Mouse (Mus musculus) spleen, adult 12 weeks (tissue): ENCODE measurements around the gene Aup1.
A peak's percentile ranks its signal among the peaks of the same experiment; 100 is the strongest.

Experiments used
- DNase-seq: peaks from one replicate; pipeline ENCODE4 v3.0.0; 2022; ENCODE audit warnings: low spot score

Aup1 gene

GRCm38 (mm10) chr6:83031111-83031510 is 23.2 kb upstream of the Aup1 start:
- no peak for DNase-seq

DNA sequence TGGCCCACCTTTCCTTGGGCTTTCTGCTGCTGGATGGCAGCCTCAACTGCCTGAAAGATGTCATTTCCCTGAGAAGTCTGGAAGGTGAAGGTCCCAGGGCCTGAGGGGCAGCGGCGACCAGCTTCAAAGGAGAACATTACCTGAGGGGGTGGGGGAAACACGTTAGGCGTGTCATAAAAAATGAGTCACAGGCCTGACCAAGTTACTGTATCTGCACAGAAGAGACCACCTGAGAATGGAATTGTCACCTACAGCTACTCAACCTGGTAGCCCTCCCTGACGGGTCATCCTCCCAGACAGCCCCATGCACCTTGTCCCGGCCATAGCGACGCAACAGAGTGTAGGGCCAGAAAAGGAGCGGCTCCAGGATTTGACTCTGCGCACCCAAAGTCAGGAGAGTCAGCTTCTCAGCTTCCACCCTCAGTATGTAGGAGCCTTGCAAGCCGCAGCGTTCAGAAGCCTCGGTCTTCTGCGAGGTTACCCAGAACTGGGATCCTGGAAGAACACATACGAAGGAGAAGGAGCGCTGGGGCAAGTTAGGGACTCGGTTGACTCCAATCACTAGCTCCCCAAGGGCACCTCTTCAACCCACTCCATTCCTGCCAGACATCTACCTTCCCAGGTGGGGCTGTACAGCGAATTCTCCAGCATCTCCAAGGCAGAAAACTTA is 22.3 kb upstream of the Aup1 start:
- DNase-seq = no peak

DNA sequence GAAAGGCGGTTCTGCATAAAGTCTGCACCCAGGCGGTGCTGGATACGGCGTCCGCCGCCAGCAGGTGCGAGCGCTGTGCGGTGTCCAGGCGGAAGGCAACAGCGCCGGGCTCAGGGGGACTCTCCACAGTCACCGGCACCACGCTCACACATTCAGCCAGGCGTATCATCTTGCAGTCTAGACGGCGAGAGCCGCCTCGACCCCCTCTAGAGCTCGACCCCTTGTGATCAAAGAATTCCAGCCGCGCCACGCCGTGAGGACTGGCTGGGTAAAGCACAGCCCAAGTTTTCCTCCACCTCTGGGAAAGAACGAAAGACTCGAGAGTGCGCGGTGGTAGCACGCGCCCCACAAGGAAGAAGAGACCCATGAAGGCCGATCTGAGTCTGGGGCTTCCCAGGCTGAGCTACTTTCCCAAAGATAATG is 21.5 kb upstream of the Aup1 start:
- peak; percentile 46 for DNase-seq

DNA sequence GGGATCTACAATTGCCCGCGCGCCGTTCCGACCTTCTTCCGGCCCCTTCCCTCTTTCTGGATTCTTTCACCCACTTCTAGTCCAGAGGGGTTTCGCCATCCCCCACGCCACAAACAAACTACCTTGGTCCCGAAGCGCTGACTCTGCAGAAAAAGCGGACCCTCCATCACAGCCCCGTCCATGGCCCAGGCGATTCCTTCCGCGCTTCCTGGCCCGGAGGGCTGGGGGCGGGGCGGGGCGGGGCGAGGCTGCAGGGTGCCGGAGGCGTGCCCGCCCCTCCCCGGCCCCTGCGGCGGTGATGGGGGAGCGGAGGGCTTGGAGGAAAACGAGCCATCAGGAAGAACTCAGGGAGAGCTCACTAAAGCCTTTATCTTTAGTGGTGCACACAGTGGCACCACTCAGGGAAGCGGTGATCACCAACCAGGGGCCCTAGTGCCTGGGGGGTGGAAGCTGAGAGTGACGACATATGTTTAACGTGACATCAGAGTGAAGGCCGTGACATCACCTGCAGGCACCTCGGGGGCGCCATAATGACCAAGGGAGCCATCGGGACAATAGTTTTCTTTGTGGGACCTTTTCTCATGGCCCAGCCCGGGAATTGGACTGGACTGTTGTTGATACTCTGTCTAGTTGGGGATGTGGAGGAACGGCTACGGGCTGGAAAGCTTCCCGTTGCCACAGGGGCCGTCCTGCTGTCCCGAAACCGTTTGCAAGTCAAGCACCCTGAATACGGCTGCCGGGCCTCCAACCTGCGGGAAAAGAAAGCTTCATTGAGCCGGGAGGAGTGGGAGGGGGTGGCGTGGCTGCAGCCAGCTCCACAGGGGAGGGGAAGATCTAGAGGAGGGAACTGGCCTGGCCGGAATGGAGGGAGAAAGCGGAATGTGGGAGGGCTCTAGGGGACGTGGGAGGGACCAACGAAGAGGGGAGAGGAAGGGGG is 20.8 kb upstream of the Aup1 start, which contains the start of the genes Dok1 and Loxl3:
Gene Dok1 (minus strand): TSS at position 223 of the 937 bp plus-strand sequence.
Gene Loxl3 (plus strand): TSS at position 925 of the 937 bp plus-strand sequence.
- peak; percentile 72 for DNase-seq

GRCm38 (mm10) chr6:83034463-83035055 is 19.8 kb upstream of the Aup1 start:
- no peak for DNase-seq

DNA sequence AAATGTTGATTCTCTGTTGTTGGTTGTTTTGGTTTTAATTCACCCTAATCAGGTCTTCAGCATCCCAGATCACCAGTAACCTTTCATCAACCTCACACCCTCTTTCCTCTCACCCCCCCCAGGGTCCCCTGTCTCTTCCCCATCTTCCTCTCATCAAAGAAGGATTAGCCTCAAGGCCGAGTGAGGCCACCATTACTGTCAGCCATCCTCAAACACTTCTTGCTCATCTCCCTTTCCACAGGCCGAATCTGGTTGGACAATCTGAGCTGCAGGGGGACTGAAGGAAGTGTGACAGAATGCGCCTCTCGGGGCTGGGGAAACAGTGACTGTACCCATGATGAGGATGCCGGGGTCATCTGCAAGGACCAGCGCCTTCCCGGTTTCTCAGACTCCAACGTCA is 17.1 kb upstream of the Aup1 start:
- DNase-seq = no peak

DNA sequence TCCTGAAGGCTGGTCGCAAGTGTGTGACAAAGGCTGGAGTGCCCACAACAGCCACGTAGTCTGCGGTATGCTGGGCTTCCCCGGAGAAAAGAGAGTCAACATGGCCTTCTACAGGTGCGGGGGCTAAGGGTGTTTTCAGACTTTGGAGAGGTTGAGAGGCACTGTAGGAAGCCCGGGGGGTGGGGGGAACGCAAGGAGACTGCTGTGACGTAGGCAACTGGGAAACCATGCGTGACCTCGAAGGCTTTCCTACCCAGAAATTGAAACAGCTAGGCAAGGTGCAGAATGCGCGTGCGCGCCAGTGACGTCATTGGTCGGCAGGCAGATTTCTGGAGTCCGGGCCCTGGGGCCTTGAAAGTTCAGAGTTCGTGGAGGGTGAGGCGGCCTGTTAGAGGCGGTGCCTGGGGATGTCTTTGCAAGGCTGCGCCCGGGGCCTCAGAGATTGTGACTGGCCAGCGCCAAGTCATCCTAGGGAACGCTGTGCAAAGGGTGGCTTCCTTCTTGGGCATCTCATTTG is 15.8 kb upstream of the Aup1 start:
- DNase-seq = peak; percentile 94

DNA sequence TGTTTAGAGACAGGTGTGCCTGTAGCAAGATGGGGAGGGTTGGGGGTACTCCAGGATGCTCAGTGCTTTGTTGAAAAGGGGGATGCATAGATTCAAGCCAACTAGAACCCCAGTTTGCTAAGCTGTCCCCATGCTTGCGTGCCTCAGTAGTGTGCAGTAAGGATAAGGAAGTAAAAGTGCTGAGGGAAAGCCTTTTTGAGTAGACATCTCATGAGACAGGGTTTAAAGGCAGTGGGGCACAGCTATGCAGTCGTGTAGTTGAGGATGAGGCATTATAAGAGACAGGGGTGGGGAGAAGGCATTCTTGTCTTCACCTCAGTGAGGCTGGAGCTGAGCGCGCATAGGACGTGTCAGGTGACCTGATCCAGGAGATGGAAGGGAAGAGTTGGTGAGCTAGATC is 13.7 kb upstream of the Aup1 start:
- no peak for DNase-seq

GRCm38 (mm10) chr6:83043561-83043960 is 10.8 kb upstream of the Aup1 start:
- DNase-seq = no peak

DNA sequence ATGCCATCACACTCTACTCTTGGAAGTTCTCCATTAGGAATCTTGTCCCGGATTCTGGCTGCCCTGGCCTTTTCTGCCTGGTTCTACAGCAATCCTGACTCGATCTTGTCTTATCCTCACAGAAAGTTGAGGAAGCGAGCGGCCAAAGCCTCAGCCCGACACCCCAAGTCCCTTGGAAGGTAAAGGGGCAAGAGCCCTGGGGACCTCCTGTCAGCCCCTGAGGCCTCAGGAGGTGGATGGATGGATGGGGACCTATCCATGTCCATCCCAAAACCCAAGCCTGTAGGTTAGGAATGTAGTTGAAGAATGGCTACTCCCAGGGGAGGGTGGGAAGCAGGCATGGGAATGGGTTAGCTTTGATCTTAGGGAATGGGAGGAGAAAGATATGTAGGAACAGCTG is 10.3 kb upstream of the Aup1 start:
- DNase-seq = no peak

DNA sequence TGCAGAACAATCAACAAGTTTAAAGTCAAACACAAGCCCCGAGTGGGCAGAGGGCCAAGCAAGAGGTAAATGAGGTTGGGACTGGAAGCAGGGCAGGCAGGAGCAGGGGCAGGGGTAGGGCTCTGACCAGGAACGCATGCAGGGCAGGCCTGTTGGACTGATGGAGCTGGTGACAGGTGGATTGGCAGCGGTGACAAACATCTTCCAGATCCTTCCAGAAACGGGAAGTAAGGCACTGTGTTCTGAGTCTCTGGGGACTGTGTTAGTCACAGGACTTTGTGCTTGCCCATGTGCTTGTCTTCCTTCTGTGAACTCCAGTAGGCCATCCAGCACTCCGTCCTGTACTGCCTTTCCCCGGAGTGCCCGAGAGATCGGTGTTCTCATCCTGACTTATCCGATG is 9.6 kb upstream of the Aup1 start:
- DNase-seq = no peak

GRCm38 (mm10) chr6:83049367-83049766 is 5.0 kb upstream of the Aup1 start:
- DNase-seq = no peak

DNA sequence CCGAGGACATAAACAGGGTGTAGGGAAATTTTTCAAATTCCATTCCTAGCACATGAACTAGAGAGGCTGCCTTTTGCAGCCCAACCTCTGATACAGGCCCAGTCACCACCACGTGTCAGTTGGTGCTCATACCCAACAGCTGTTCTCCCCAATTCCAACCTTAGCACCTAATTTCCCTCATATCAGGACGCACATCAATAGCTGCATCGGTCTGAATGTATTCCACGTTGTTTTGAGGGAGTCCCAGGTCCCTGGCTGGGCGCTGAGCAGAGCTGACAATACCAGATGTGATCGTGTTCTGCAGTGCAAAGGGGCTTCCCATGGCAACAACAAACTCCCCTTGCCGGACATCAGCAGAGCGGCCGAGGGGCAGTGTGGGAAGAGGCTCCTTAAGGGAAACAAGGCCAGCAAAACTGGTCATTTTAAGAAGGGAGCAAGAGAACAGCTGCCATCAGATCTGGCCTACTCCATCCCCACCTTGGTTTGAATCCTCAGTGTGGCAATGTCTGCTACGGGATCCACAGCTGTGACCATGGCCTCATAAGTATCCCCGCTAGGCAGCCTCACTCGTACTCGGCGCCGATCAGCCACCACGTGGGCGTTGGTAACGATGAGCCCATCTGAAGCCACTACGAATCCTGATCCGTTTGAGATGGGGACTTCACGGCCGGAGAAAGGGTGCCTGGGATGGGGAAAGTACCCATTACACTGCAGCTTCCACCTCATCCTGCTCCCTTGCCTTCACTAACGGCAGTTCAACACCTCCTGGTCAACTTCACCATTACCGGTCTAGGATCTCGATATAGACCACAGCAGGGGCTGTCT is 973 bp upstream of the Aup1 start:
- DNase-seq = peak; percentile 42

DNA sequence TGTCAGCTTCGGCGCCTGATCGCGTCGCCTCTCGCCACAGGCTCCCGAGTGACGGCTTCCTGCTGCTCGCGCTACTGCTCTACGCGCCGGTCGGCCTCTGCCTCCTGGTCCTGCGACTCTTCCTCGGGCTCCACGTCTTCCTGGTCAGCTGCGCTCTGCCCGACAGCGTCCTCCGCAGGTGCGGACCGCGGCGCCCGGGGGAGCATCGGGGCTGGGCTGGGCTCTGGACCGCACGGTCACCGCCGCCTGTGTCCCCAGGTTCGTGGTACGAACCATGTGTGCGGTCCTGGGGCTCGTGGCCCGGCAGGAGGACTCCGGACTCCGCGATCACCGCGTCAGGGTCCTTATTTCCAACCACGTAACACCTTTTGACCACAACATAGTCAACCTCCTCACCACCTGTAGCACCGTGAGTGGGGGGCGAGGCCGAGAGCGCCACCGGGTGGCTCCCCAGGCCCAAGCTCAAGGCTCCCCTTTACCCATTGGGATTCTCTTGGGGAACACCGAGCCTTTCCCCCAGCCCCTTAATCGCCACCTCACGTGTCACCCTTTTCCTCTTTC is 630 bp downstream of the Aup1 start, which contains the start of gene Htra2:
Gene Htra2 (minus strand): TSS at position 403 of the 561 bp plus-strand sequence.
- DNase-seq = peak; percentile 50

- no peak for DNase-seq
Measured at GRCm38 (mm10) chr6:83057790-83058189, 3.5 kb downstream of the Aup1 start, which contains the start of gene Dqx1. Gene Dqx1, plus strand, starts transcription at chr6:83057844.

- no peak for DNase-seq
Measured at GRCm38 (mm10) chr6:83058725-83059124, 4.4 kb downstream of the Aup1 start.

GRCm38 (mm10) chr6:83065995-83066394 is 11.7 kb downstream of the Aup1 start:
- no peak for DNase-seq

DNA sequence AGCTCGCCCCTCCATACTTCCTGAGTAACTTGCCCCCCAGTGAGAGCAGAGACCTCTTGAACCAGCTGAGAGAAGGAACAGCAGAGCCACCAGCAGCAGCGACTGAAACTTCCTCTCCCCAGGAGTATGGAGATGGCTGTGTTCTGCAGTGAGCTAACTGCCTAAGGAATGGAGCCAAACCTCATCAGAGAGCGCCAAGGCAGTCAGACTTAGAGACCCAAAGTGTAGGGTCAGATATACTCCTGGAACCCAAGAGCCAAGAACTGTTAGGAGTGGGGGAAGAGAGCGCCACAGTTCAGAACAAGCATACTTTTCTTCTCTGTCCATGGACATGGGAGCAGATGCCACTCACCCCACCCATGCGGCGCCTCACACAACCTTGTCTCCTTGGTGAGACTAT is 12.1 kb downstream of the Aup1 start:
- DNase-seq = no peak

GRCm38 (mm10) chr6:83068221-83068620 is 13.9 kb downstream of the Aup1 start:
- no peak for DNase-seq

DNA sequence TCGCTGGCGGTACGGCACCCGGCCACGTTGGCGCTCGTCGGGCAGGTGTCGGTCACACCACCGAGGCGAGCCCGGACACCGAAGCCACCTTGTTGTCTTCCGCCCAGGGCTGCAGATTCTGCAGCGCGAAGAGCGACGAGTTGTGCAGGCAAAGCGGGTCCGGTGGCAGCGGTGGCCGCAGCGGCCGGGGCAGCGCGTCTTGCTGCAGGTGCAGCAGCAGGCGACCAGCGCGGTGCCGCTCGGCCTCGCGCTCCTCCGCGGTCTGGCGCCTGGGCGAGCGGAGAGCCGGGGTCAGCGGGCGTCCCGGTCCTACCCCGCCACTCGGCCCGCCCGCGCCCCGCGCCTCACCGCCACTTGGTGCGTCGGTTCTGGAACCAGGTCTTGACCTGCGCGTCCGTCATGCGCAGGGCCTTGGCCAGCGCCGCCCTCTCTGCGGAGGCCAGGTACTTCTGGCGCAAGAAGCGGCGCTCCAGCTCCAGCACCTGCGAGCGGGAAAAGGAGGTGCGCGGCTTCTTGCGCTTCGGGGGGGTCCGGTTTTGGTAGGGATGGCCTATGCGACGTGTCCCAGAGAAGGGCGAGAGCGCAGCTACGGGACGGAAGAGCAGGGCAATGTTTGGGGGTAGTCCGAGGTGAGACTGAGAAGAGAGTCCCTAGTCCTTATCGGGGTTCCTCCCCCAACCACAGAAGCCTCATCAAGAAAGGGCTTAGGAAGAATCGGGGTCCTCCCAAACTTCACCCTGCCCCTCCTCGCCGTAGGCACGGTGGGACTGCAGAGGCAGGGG is 14.6 kb downstream of the Aup1 start:
- DNase-seq = no peak
